Comparison of ENCODE assay signal across 21 mouse cellular contexts in genomic region chr9:95815015-95815673, GRCm38 (mm10). TPM values are rescaled to one million over a fixed set of nuclear protein-coding genes. Genes with fewer than 3 reads are reported as not detected.
DNase-seq lines count a peak whose midpoint lies in the region; ATAC-seq and TF ChIP-seq lines count a peak whose summit lies in the region.
"Had no signal": no experiment of that assay in that cellular context is flagged by ENCODE, and none has a peak within 500 bp of the region (broad histone marks: within the 10 kb centered on the region; RNA-seq: fewer than 3 reads in every experiment).

No protein-coding gene starts in this region.

- 68% methylated on average over 11 of the region's 11 CpGs for WGBS in heart, embryonic 12.5 days
- 75% methylated on average over 11 of the region's 11 CpGs for WGBS in lung, postnatal 0 days
- WGBS in lung, adult 2 months = 75% methylated on average over 11 of the region's 11 CpGs
- WGBS in intestine, embryonic 16.5 days = 64% methylated on average over 11 of the region's 11 CpGs

- peak; percentile 48 for DNase-seq in heart, adult 11 months
- DNase-seq in lung, postnatal 0 days (ENCODE audit: low spot score) = peak; percentile 45
- DNase-seq in lung, adult 2 months = no peak
- DNase-seq in 3134 (ENCODE audit: extremely low read depth, insufficient read length, low spot score) = peak; percentile 7
- DNase-seq in gastrocnemius, postnatal 10 days = no peak
- DNase-seq in right cerebral cortex, adult 18-20 months = no peak
- DNase-seq: adrenal gland, postnatal 10 days; cerebellum, adult 8-10 months; gastrocnemius, adult 2 months; heart, adult 2 months; kidney, postnatal 10 days; layer of hippocampus, adult 9-11 months; lung, postnatal 4 days; retina, postnatal 1 day had no signal

- no peak for TF ChIP-seq CTCF in lung, postnatal 0 days (IDR thresholded peaks at IDR 0.05)
- no peak for TF ChIP-seq CTCF in lung, adult 2 months (IDR thresholded peaks at IDR 0.05; ENCODE audit: insufficient read depth, low read length)

- TF ChIP-seq EP300 in lung, postnatal 0 days (IDR thresholded peaks at IDR 0.05) = no peak

- no peak overlapping the region for H3K4me2 ChIP-seq in heart, embryonic 12.5 days
- no peak overlapping the region for H3K4me2 ChIP-seq in lung, postnatal 0 days (replicated peaks; ENCODE audit: low read depth, low read length)
- H3K4me2 ChIP-seq in intestine, embryonic 16.5 days (ENCODE audit: low read depth, low read length) = peak overlapping the region; percentile 2; the same call in 1 of the 2 replicates
- H3K4me2 ChIP-seq: embryonic facial prominence, embryonic 12.5 days; hindbrain, embryonic 15.5 days; limb, embryonic 13.5 days had no signal

- H3K4me1 ChIP-seq in heart, embryonic 12.5 days (replicated peaks) = 0 out of 2 replicates have a peak, but pooled peaks cover 3% of the 10 kb centered on the region
- no peaks in the 10 kb centered on the region for H3K4me1 ChIP-seq in lung, postnatal 0 days (ENCODE audit: insufficient read depth, low read depth, low read length)
- H3K4me1 ChIP-seq in lung, adult 2 months (ENCODE audit: control insufficient read depth, insufficient read depth, low read length) = no peaks in the 10 kb centered on the region
- 0 out of 2 replicates have a peak, but pooled peaks cover 2% of the 10 kb centered on the region for H3K4me1 ChIP-seq in intestine, embryonic 16.5 days (ENCODE audit: control insufficient read depth, insufficient read depth, low read length)

- H3K27me3 ChIP-seq in heart, embryonic 12.5 days (replicated peaks) = no peaks in the 10 kb centered on the region
- H3K27me3 ChIP-seq in lung, postnatal 0 days (replicated peaks; ENCODE audit: insufficient read depth, low read length) = no peaks in the 10 kb centered on the region
- H3K27me3 ChIP-seq in intestine, embryonic 16.5 days (replicated peaks; ENCODE audit: control insufficient read depth, insufficient read depth, low read length) = no peaks in the 10 kb centered on the region
- H3K27me3 ChIP-seq: embryonic facial prominence, embryonic 12.5 days; hindbrain, embryonic 15.5 days; limb, embryonic 13.5 days had no signal

- no peak for ATAC-seq in heart, embryonic 12.5 days (ENCODE audit: insufficient number of reproducible peaks, low FRiP score)
- ATAC-seq in lung, postnatal 0 days = peak; percentile 86
- ATAC-seq in intestine, embryonic 16.5 days = peak; percentile 80
- ATAC-seq: midbrain, embryonic 16.5 days had no signal

- no peak overlapping the region for H3K9ac ChIP-seq in heart, embryonic 12.5 days
- H3K9ac ChIP-seq in lung, postnatal 0 days (replicated peaks; ENCODE audit: low read depth) = no peak overlapping the region
- 0 out of 2 replicates have a peak overlapping the region, but pooled peaks have one; percentile 23 for H3K9ac ChIP-seq in intestine, embryonic 16.5 days (ENCODE audit: low read depth, low read length)
- H3K9ac ChIP-seq: embryonic facial prominence, embryonic 12.5 days; hindbrain, embryonic 15.5 days; limb, embryonic 13.5 days; liver, embryonic 14.5 days had no signal

- no peak overlapping the region for H3K4me3 ChIP-seq in heart, embryonic 12.5 days
- no peak overlapping the region for H3K4me3 ChIP-seq in lung, postnatal 0 days (ENCODE audit: low read depth, low read length)
- H3K4me3 ChIP-seq in lung, adult 2 months (replicated peaks; ENCODE audit: extremely low read depth, low read depth, low read length) = no peak overlapping the region
- H3K4me3 ChIP-seq in intestine, embryonic 16.5 days (ENCODE audit: low read length) = peak overlapping the region; percentile 20
- H3K4me3 ChIP-seq: embryonic facial prominence, embryonic 12.5 days; gastrocnemius, adult 2 months; heart, adult 2 months; hindbrain, embryonic 15.5 days; limb, embryonic 13.5 days had no signal

- H3K27ac ChIP-seq in heart, embryonic 12.5 days (ENCODE audit: poor library complexity, severe bottlenecking) = no peak overlapping the region
- H3K27ac ChIP-seq in lung, postnatal 0 days (ENCODE audit: low read length) = no peak overlapping the region
- H3K27ac ChIP-seq in intestine, embryonic 16.5 days (ENCODE audit: low read length) = peak overlapping the region; percentile 78
- H3K27ac ChIP-seq: embryonic facial prominence, embryonic 12.5 days; gastrocnemius, adult 2 months; heart, adult 2 months; hindbrain, embryonic 15.5 days; limb, embryonic 13.5 days; liver, embryonic 14.5 days had no signal

- no peaks in the 10 kb centered on the region for H3K36me3 ChIP-seq in heart, embryonic 12.5 days
- no peaks in the 10 kb centered on the region for H3K36me3 ChIP-seq in lung, postnatal 0 days (ENCODE audit: insufficient read depth, low read length)
- H3K36me3 ChIP-seq in intestine, embryonic 16.5 days (ENCODE audit: control insufficient read depth, insufficient read depth, low read length) = no peaks in the 10 kb centered on the region
- H3K36me3 ChIP-seq: embryonic facial prominence, embryonic 12.5 days; hindbrain, embryonic 15.5 days; limb, embryonic 13.5 days had no signal

- TF ChIP-seq POLR2A in lung, adult 2 months (IDR thresholded peaks at IDR 0.05; ENCODE audit: borderline replicate concordance, extremely low read depth, low read depth, low read length) = no peak

- H3K9me3 ChIP-seq in heart, embryonic 12.5 days (replicated peaks) = peaks cover 8% of the 10 kb centered on the region; the same call in 1 of the 2 replicates
- no peaks in the 10 kb centered on the region for H3K9me3 ChIP-seq in lung, postnatal 0 days (ENCODE audit: low read length)
- H3K9me3 ChIP-seq in intestine, embryonic 16.5 days (ENCODE audit: control insufficient read depth, low read length) = no peaks in the 10 kb centered on the region
- H3K9me3 ChIP-seq: embryonic facial prominence, embryonic 12.5 days; hindbrain, embryonic 15.5 days; limb, embryonic 13.5 days had no signal

RNA-seq across cellular contexts. Expression of gene Pls1, which starts 30.0 kb away (rescaled TPM):
- polyA plus RNA-seq in heart, embryonic 12.5 days (2016; fragmentation: Nextera tagmentation; extraction: Ambion mirVana) = 1.1 and 2.3 TPM in 2 replicates
- polyA plus RNA-seq in lung, postnatal 0 days (2015; fragmentation: Nextera tagmentation; extraction: Ambion mirVana) = 14.2 and 16.0 TPM in 2 replicates
- polyA plus RNA-seq in lung, adult 2 months (2012; rRNA removed) = 1.9 and 3.8 TPM in 2 replicates
- 143 and 201 TPM in 2 replicates for polyA plus RNA-seq in intestine, embryonic 16.5 days (2015; fragmentation: Nextera tagmentation; extraction: Ambion mirVana)
- total RNA-seq in gastrocnemius, postnatal 10 days (2021) = under 1 TPM; 0.66 to 0.99 TPM

RNA-seq across cellular contexts. Expression of gene Atr, which starts 42.3 kb away (rescaled TPM):
- 15.7 and 17.2 TPM in 2 replicates for polyA plus RNA-seq in heart, embryonic 12.5 days (2016; fragmentation: Nextera tagmentation; extraction: Ambion mirVana)
- polyA plus RNA-seq in lung, postnatal 0 days (2015; fragmentation: Nextera tagmentation; extraction: Ambion mirVana) = 4.9 and 6.8 TPM in 2 replicates
- polyA plus RNA-seq in lung, adult 2 months (2012; rRNA removed) = 1.4 and 2.1 TPM in 2 replicates
- 7.8 TPM in 2 replicates for polyA plus RNA-seq in intestine, embryonic 16.5 days (2015; fragmentation: Nextera tagmentation; extraction: Ambion mirVana)
- 1 to 10 TPM; 5.9 to 8.8 TPM for total RNA-seq in gastrocnemius, postnatal 10 days (2021)

Comparison
In these comparisons a context has a peak if more than half of its experiments do, and no peak if none do; other contexts are left out.
1. DNase-seq: peak in heart, adult 11 months (single experiment), lung, postnatal 0 days (single experiment) and 3134 (single experiment); none in lung, adult 2 months (single experiment), gastrocnemius, postnatal 10 days (single experiment) and right cerebral cortex, adult 18-20 months (single experiment).